8 mouse cellular contexts compared by ENCODE assay signal in the genomic region with DNA sequence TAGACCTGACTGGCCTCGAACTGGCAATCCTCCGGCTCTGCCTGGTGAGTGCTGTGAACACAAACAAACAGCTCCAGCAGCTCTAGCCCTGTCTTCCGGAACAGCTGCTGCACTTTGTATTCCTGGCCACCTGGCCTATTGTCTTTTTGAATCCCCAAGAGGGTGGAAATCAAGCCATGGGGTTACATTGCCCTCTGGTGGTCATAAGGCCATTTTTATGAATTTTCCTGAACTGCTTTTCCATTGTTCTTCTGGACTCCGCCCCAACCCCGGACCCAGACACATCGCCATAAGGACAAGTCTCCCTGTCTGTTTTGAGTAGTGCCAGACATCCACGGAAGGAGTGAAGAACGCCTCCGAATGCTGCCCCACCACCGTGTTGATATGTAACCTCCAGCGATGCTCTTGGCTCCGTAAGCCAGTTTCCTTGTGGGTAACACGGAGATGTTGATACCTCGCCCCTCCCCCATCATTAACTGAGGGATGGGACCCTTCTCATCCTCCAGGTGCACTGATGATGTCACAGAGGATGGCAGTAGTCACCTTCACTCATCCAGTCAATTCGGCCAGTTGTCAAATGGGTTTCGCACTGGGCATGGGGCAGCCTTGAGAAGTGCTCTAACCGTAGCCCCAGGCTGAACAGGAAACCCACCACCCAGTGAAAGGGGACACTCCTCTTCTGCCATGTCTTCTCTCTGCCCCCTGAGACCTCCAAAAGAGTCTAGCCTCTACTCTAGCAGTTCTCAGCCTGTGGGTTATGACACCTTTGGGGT. TPM values are rescaled to one million over a fixed set of nuclear protein-coding genes. Genes with fewer than 3 reads are reported as not detected.
DNase-seq lines count a peak whose midpoint lies in the region; ATAC-seq lines count a peak whose summit lies in the region.

No protein-coding gene starts in this region.

- no peaks in the 10 kb centered on the region for H3K36me3 ChIP-seq in forebrain, embryonic 10.5 days (replicated peaks)
- H3K36me3 ChIP-seq in heart, embryonic 15.5 days, result no peaks in the 10 kb centered on the region
- no peaks in the 10 kb centered on the region for H3K36me3 ChIP-seq in liver, embryonic 13.5 days
- no peaks in the 10 kb centered on the region for H3K36me3 ChIP-seq in stomach, embryonic 16.5 days (ENCODE audit: control insufficient read depth, insufficient read depth, low read length)

- H3K9ac ChIP-seq in heart, embryonic 15.5 days, result peak overlapping the region; percentile 18; the same call in 1 of the 2 replicates
- H3K9ac ChIP-seq in liver, embryonic 13.5 days, result peak overlapping the region; percentile 11
- H3K9ac ChIP-seq in stomach, embryonic 16.5 days (ENCODE audit: low read length), result peak overlapping the region; percentile 59

- peak overlapping the region; percentile 44 for H3K4me3 ChIP-seq in brown adipose tissue, adult 24 weeks (ENCODE audit: insufficient read depth, low read depth, low read length)
- H3K4me3 ChIP-seq in forebrain, embryonic 10.5 days, result peak overlapping the region; percentile 47
- peak overlapping the region; percentile 41 for H3K4me3 ChIP-seq in heart, embryonic 15.5 days
- peak overlapping the region; percentile 25; the same call in 1 of the 2 replicates for H3K4me3 ChIP-seq in liver, embryonic 13.5 days (replicated peaks)
- H3K4me3 ChIP-seq in stomach, embryonic 16.5 days (replicated peaks; ENCODE audit: low read length), result peak overlapping the region; percentile 45

- H3K4me2 ChIP-seq in heart, embryonic 15.5 days, result peak overlapping the region; percentile 71
- peak overlapping the region; percentile 55 for H3K4me2 ChIP-seq in liver, embryonic 13.5 days
- peak overlapping the region; percentile 59 for H3K4me2 ChIP-seq in stomach, embryonic 16.5 days (ENCODE audit: low read depth, low read length)

- peak; percentile 73 to 84 for DNase-seq in CD8-positive naive resting alpha-beta T cell, adult 2 months (ENCODE audit: low read depth in 2 of 2, low spot score in 2 of 2)
- DNase-seq in forebrain, embryonic 10.5 days (ENCODE audit: extremely low spot score, low spot score), result peak; percentile 79
- DNase-seq in kidney, postnatal 14 days, result peak; percentile 88
- peak; percentile 56 for DNase-seq in liver, embryonic 13.5 days
- DNase-seq in neural tube, embryonic 10.5 days (ENCODE audit: extremely low spot score, low spot score), result peak; percentile 87

- H3K27ac ChIP-seq in brown adipose tissue, adult 24 weeks (replicated peaks; ENCODE audit: low read depth, low read length), result no peak overlapping the region
- peak overlapping the region; percentile 86 for H3K27ac ChIP-seq in forebrain, embryonic 10.5 days
- no peak overlapping the region for H3K27ac ChIP-seq in heart, embryonic 15.5 days
- no peak overlapping the region for H3K27ac ChIP-seq in liver, embryonic 13.5 days
- no peak overlapping the region for H3K27ac ChIP-seq in stomach, embryonic 16.5 days (ENCODE audit: low read length)

- H3K27me3 ChIP-seq in forebrain, embryonic 10.5 days (ENCODE audit: poor library complexity, severe bottlenecking), result no peaks in the 10 kb centered on the region
- peaks cover 9% of the 10 kb centered on the region for H3K27me3 ChIP-seq in heart, embryonic 15.5 days
- H3K27me3 ChIP-seq in liver, embryonic 13.5 days, result no peaks in the 10 kb centered on the region
- no peaks in the 10 kb centered on the region for H3K27me3 ChIP-seq in stomach, embryonic 16.5 days (ENCODE audit: control insufficient read depth, insufficient read depth, low read length)

- ATAC-seq in heart, embryonic 15.5 days (replicated peaks; ENCODE audit: insufficient number of reproducible peaks, insufficient read depth, low FRiP score, low read depth), result peak; percentile 61; the same call in 1 of the 2 replicates
- ATAC-seq in liver, embryonic 13.5 days (ENCODE audit: low read depth), result peak; percentile 25; the same call in 1 of the 2 replicates
- ATAC-seq in stomach, embryonic 16.5 days (ENCODE audit: insufficient read depth, low FRiP score), result peak; percentile 88

- WGBS in forebrain, embryonic 10.5 days, result 16% methylated on average over 17 of the region's 17 CpGs
- 16% methylated on average over 17 of the region's 17 CpGs for WGBS in heart, embryonic 15.5 days
- WGBS in liver, embryonic 13.5 days (ENCODE audit: insufficient replicate concordance), result 15% methylated on average over 17 of the region's 17 CpGs
- 14% methylated on average over 17 of the region's 17 CpGs for WGBS in stomach, embryonic 16.5 days

- no peaks in the 10 kb centered on the region for H3K4me1 ChIP-seq in brown adipose tissue, adult 24 weeks (ENCODE audit: control insufficient read depth, insufficient read depth, insufficient read length, low read length)
- peaks cover 16% of the 10 kb centered on the region for H3K4me1 ChIP-seq in forebrain, embryonic 10.5 days
- H3K4me1 ChIP-seq in heart, embryonic 15.5 days (replicated peaks), result peaks cover 8% of the 10 kb centered on the region
- peaks cover 25% of the 10 kb centered on the region for H3K4me1 ChIP-seq in liver, embryonic 13.5 days (replicated peaks)
- no peaks in the 10 kb centered on the region for H3K4me1 ChIP-seq in stomach, embryonic 16.5 days (ENCODE audit: control insufficient read depth, insufficient read depth, low read length)

- H3K9me3 ChIP-seq in forebrain, embryonic 10.5 days, result no peaks in the 10 kb centered on the region
- no peaks in the 10 kb centered on the region for H3K9me3 ChIP-seq in heart, embryonic 15.5 days (replicated peaks)
- H3K9me3 ChIP-seq in liver, embryonic 13.5 days (replicated peaks), result no peaks in the 10 kb centered on the region
- no peaks in the 10 kb centered on the region for H3K9me3 ChIP-seq in stomach, embryonic 16.5 days (replicated peaks; ENCODE audit: control insufficient read depth, low read length)

RNA-seq across cellular contexts. Expression of gene AI467606, which starts 13.6 kb away (rescaled TPM):
- polyA plus RNA-seq in brown adipose tissue, adult 24 weeks (2012; ENCODE audit: insufficient read depth, insufficient read length, missing spikeins), result 0.96 and 1.8 TPM in 2 replicates
- polyA plus RNA-seq in forebrain, embryonic 10.5 days (2016; fragmentation: Nextera tagmentation; extraction: Ambion mirVana), result 0.74 TPM in 2 replicates
- polyA plus RNA-seq in heart, embryonic 15.5 days (2015; fragmentation: Nextera tagmentation; extraction: Ambion mirVana), result 1.6 and 6.7 TPM in 2 replicates
- polyA plus RNA-seq in liver, embryonic 13.5 days (2015; fragmentation: Nextera tagmentation; extraction: Ambion mirVana), result 7.0 and 7.3 TPM in 2 replicates
- 6.6 and 7.5 TPM in 2 replicates for polyA plus RNA-seq in stomach, embryonic 16.5 days (2015; fragmentation: Nextera tagmentation; extraction: Ambion mirVana)

RNA-seq across cellular contexts. Expression of gene Qprt, which starts 17.3 kb away (rescaled TPM):
- 0.75 and 1.5 TPM in 2 replicates for polyA plus RNA-seq in brown adipose tissue, adult 24 weeks (2012; ENCODE audit: insufficient read depth, insufficient read length, missing spikeins)
- 11.3 and 12.3 TPM in 2 replicates for polyA plus RNA-seq in forebrain, embryonic 10.5 days (2016; fragmentation: Nextera tagmentation; extraction: Ambion mirVana)
- 1.8 and 2.6 TPM in 2 replicates for polyA plus RNA-seq in heart, embryonic 15.5 days (2015; fragmentation: Nextera tagmentation; extraction: Ambion mirVana)
- 44.4 and 49.1 TPM in 2 replicates for polyA plus RNA-seq in liver, embryonic 13.5 days (2015; fragmentation: Nextera tagmentation; extraction: Ambion mirVana)
- polyA plus RNA-seq in stomach, embryonic 16.5 days (2015; fragmentation: Nextera tagmentation; extraction: Ambion mirVana), result 4.7 and 4.8 TPM in 2 replicates

RNA-seq across cellular contexts. Expression of gene Zg16, which starts 17.6 kb away (rescaled TPM):
- not detected in 2 replicates for polyA plus RNA-seq in brown adipose tissue, adult 24 weeks (2012; ENCODE audit: insufficient read depth, insufficient read length, missing spikeins)
- polyA plus RNA-seq in forebrain, embryonic 10.5 days (2016; fragmentation: Nextera tagmentation; extraction: Ambion mirVana), result not detected in 2 replicates
- not detected in 2 replicates for polyA plus RNA-seq in heart, embryonic 15.5 days (2015; fragmentation: Nextera tagmentation; extraction: Ambion mirVana)
- polyA plus RNA-seq in liver, embryonic 13.5 days (2015; fragmentation: Nextera tagmentation; extraction: Ambion mirVana), result not detected in 2 replicates
- 29.5 and 61.7 TPM in 2 replicates for polyA plus RNA-seq in stomach, embryonic 16.5 days (2015; fragmentation: Nextera tagmentation; extraction: Ambion mirVana)

RNA-seq across cellular contexts. Expression of gene Spn, which starts 32.9 kb away (rescaled TPM):
- polyA plus RNA-seq in brown adipose tissue, adult 24 weeks (2012; ENCODE audit: insufficient read depth, insufficient read length, missing spikeins), result 0.44 TPM in 1 of 2 replicates, not detected in the other
- polyA plus RNA-seq in forebrain, embryonic 10.5 days (2016; fragmentation: Nextera tagmentation; extraction: Ambion mirVana), result 0.07 and 0.10 TPM in 2 replicates
- 0.23 and 1.5 TPM in 2 replicates for polyA plus RNA-seq in heart, embryonic 15.5 days (2015; fragmentation: Nextera tagmentation; extraction: Ambion mirVana)
- 8.2 and 8.7 TPM in 2 replicates for polyA plus RNA-seq in liver, embryonic 13.5 days (2015; fragmentation: Nextera tagmentation; extraction: Ambion mirVana)
- 0.77 and 1.3 TPM in 2 replicates for polyA plus RNA-seq in stomach, embryonic 16.5 days (2015; fragmentation: Nextera tagmentation; extraction: Ambion mirVana)

Comparison
In these comparisons a context has a peak if more than half of its experiments do, and no peak if none do; other contexts are left out.
1. ATAC-seq: peak in every context shown above with its lines; median percentile 88 in stomach, embryonic 16.5 days; 61 in heart, embryonic 15.5 days; 25 in liver, embryonic 13.5 days.
2. RNA of gene Zg16, which starts 17.6 kb away (polyA plus RNA-seq): 29.5 to 61.7 TPM in stomach, embryonic 16.5 days; not detected in heart, embryonic 15.5 days, not detected in brown adipose tissue, adult 24 weeks, not detected in forebrain, embryonic 10.5 days and not detected in liver, embryonic 13.5 days; every median in the first group is over 10 times any median in the second.
3. Peak in every context shown above with its lines, with median percentiles within 50 percentile points of each other: DNase-seq, H3K4me3 ChIP-seq, H3K4me2 ChIP-seq and H3K9ac ChIP-seq.